Mouse (Mus musculus): Measurements from ENCODE around the gene Etl4. TPM values are rescaled to one million over a fixed set of nuclear protein-coding genes. Genes with fewer than 3 reads are reported as not detected.

The Etl4 gene
- polyA plus RNA-seq, 2 experiments: 38.3 to 44.9 TPM

DNA sequence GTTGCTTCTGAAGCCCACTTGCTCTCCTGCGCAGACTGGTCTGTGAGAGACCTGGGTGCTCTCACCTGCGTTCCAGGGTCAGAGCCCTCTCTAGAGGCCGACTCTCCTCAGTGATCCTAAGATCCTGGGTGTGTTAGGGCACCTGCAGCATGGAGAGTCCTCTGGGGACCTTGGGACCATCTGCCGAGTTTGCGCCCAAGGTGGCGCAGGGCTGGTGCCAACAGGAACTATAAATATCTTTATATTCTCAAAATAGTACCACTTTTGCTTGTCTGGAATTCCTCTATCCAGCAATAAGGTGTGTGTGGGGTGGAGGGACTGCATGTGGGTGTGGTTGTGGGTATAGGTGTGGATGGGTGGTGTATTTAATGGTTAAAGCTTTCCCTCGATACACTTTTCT is 293.4 kb downstream of the Etl4 start:
- Histone ChIP-seq H3K36me3 (ENCODE audit: control insufficient read depth, insufficient read depth, low read length) (no peaks in the 10 kb centered on the region), H3K4me2 (replicated peaks; ENCODE audit: low read depth, low read length, severe bottlenecking) (no peak overlapping the region), H3K4me1 (ENCODE audit: control insufficient read depth, insufficient read depth, low read length) (no peaks in the 10 kb centered on the region), H3K27me3 (ENCODE audit: control insufficient read depth, insufficient read depth, low read length) (no peaks in the 10 kb centered on the region), H3K9me3 (ENCODE audit: control insufficient read depth, low read length) (no peaks in the 10 kb centered on the region), H3K27ac (replicated peaks; ENCODE audit: low read depth, low read length) (no peak overlapping the region), H3K9ac (ENCODE audit: low read depth, low read length, severe bottlenecking) (no peak overlapping the region), H3K4me3 (replicated peaks; ENCODE audit: low read length) (no peak overlapping the region)
- DNase-seq (ENCODE audit: low spot score) (no peak), ATAC-seq (ENCODE audit: low FRiP score, low read depth) (no peak)
- TF ChIP-seq POLR2A (IDR thresholded peaks at IDR 0.05; ENCODE audit: borderline replicate concordance, extremely low read depth, insufficient read depth, insufficient read length): no peak
- 85% methylated on average over 7 of the region's 7 CpGs for WGBS

DNA sequence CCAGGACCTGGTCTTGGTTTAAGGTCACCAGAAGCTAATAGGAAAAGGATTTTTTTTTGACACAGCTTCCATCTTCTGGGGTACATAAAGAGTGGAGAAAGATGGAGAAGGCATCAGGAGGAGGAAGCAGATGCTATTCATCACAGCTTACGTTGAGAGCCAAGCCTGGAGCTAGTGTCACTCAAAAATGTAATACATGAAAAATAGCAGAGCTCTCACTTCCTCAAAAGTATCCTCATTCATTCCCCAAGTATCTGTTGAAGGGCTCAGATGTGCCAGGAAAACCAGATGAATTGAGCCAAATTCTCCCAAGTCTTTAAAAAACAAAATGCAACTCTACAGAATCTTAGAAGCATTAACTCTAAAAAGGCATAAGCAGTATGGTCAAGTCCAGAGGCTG is 297.1 kb downstream of the Etl4 start:
- Histone ChIP-seq H3K9ac (ENCODE audit: low read depth, low read length, severe bottlenecking) (no peak overlapping the region), H3K27ac (replicated peaks; ENCODE audit: low read depth, low read length) (no peak overlapping the region), H3K4me1 (ENCODE audit: control insufficient read depth, insufficient read depth, low read length) (no peaks in the 10 kb centered on the region), H3K4me2 (replicated peaks; ENCODE audit: low read depth, low read length, severe bottlenecking) (no peak overlapping the region), H3K27me3 (ENCODE audit: control insufficient read depth, insufficient read depth, low read length) (no peaks in the 10 kb centered on the region), H3K9me3 (ENCODE audit: control insufficient read depth, low read length) (no peaks in the 10 kb centered on the region), H3K36me3 (ENCODE audit: control insufficient read depth, insufficient read depth, low read length) (no peaks in the 10 kb centered on the region), H3K4me3 (replicated peaks; ENCODE audit: low read length) (no peak overlapping the region)
- ATAC-seq (ENCODE audit: low FRiP score, low read depth): no peak
- TF ChIP-seq POLR2A (IDR thresholded peaks at IDR 0.05; ENCODE audit: borderline replicate concordance, extremely low read depth, insufficient read depth, insufficient read length): no peak
- WGBS: 54% methylated on average over 1 of the region's 1 CpGs
- DNase-seq (ENCODE audit: low spot score): no peak

DNA sequence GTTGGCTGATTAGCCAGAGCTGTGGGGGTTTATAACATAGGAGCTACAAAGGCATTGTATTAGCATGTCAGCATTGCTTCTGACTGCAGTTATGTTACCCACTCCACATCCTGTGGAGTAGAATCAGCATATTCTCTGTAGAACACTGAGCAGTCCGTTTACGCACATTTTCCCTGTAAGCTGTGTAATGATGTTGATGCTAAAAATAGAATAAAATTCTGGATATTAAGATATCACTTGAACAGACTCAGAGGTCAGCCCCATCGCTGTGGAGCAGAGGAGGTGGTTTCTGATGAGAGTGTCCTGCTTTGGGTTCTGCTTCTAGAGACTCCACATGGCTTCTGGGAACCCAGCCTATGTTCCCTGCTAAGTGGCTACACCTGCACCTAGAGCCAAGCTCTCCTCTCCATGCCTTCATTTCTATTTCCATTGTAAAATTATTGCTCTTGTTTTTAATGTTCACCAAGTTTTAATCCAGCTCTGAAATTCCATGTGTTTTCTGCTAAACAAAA is 299.2 kb downstream of the Etl4 start:
- H3K9ac ChIP-seq (ENCODE audit: low read depth, low read length, severe bottlenecking): no peak overlapping the region
- WGBS: 72% methylated on average over 3 of the region's 3 CpGs
- H3K36me3 ChIP-seq (ENCODE audit: control insufficient read depth, insufficient read depth, low read length): no peaks in the 10 kb centered on the region
- H3K27ac ChIP-seq (replicated peaks; ENCODE audit: low read depth, low read length): no peak overlapping the region
- H3K9me3 ChIP-seq (ENCODE audit: control insufficient read depth, low read length): no peaks in the 10 kb centered on the region
- no peak overlapping the region for H3K4me3 ChIP-seq (replicated peaks; ENCODE audit: low read length)
- H3K4me2 ChIP-seq (replicated peaks; ENCODE audit: low read depth, low read length, severe bottlenecking): no peak overlapping the region
- TF ChIP-seq POLR2A (IDR thresholded peaks at IDR 0.05; ENCODE audit: borderline replicate concordance, extremely low read depth, insufficient read depth, insufficient read length): no peak
- no peaks in the 10 kb centered on the region for H3K4me1 ChIP-seq (ENCODE audit: control insufficient read depth, insufficient read depth, low read length)
- no peaks in the 10 kb centered on the region for H3K27me3 ChIP-seq (ENCODE audit: control insufficient read depth, insufficient read depth, low read length)
- ATAC-seq (ENCODE audit: low FRiP score, low read depth): no peak
- DNase-seq (ENCODE audit: low spot score): no peak

DNA sequence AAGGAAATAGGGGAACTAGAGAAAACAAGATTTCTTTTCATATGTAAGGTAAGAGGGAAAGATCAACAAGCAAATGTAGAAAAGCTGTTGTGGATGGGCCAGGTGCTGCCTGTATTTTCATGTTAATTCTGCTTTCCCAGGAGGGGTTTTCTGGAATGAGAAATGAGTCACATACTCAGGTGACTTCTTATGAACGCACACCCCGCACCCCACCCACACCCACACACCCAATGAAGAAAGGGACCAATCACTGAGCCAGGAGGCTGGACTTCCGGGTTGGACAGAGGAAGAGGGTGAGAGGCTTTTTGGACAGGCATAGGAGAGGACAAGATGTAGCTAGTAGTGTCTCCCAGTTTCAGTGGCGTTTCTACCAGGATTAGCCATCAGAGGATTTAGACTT is 299.8 kb downstream of the Etl4 start:
- no peak overlapping the region for H3K4me2 ChIP-seq (replicated peaks; ENCODE audit: low read depth, low read length, severe bottlenecking)
- no peak overlapping the region for H3K9ac ChIP-seq (ENCODE audit: low read depth, low read length, severe bottlenecking)
- H3K4me3 ChIP-seq (replicated peaks; ENCODE audit: low read length): no peak overlapping the region
- H3K27me3 ChIP-seq (ENCODE audit: control insufficient read depth, insufficient read depth, low read length): no peaks in the 10 kb centered on the region
- no peaks in the 10 kb centered on the region for H3K9me3 ChIP-seq (ENCODE audit: control insufficient read depth, low read length)
- no peak for ATAC-seq (ENCODE audit: low FRiP score, low read depth)
- no peak for TF ChIP-seq POLR2A (IDR thresholded peaks at IDR 0.05; ENCODE audit: borderline replicate concordance, extremely low read depth, insufficient read depth, insufficient read length)
- no peak overlapping the region for H3K27ac ChIP-seq (replicated peaks; ENCODE audit: low read depth, low read length)
- H3K36me3 ChIP-seq (ENCODE audit: control insufficient read depth, insufficient read depth, low read length): no peaks in the 10 kb centered on the region
- no peaks in the 10 kb centered on the region for H3K4me1 ChIP-seq (ENCODE audit: control insufficient read depth, insufficient read depth, low read length)
- WGBS: 51% methylated on average over 4 of the region's 4 CpGs
- no peak for DNase-seq (ENCODE audit: low spot score)

DNA sequence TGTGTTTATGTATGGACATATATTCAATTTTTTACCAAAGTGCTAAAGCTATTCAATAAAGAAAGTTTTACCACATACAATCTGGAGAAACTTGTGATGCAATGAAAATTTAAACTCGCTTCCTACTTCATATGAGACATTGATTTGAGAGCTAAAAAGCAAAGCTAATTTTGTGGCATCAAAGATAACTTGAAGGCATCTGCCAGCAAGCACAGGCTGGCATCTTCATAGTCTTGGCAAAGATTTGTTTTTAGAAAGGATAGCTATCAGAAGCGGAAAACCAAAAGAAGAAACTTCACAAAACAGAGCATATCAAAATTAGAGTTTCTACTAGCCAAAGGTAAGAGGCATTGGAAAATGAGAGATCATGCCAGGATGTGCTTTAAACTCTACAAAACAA is 306.7 kb downstream of the Etl4 start:
- Histone ChIP-seq H3K4me1 (ENCODE audit: control insufficient read depth, insufficient read depth, low read length) (no peaks in the 10 kb centered on the region), H3K9ac (ENCODE audit: low read depth, low read length, severe bottlenecking) (no peak overlapping the region), H3K36me3 (ENCODE audit: control insufficient read depth, insufficient read depth, low read length) (no peaks in the 10 kb centered on the region), H3K4me3 (replicated peaks; ENCODE audit: low read length) (no peak overlapping the region), H3K27ac (replicated peaks; ENCODE audit: low read depth, low read length) (no peak overlapping the region), H3K27me3 (ENCODE audit: control insufficient read depth, insufficient read depth, low read length) (no peaks in the 10 kb centered on the region), H3K9me3 (ENCODE audit: control insufficient read depth, low read length) (no peaks in the 10 kb centered on the region), H3K4me2 (replicated peaks; ENCODE audit: low read depth, low read length, severe bottlenecking) (no peak overlapping the region)
- ATAC-seq (ENCODE audit: low FRiP score, low read depth) (no peak), DNase-seq (ENCODE audit: low spot score) (no peak)
- WGBS: 91% methylated on average over 2 of the region's 2 CpGs
- no peak for TF ChIP-seq POLR2A (IDR thresholded peaks at IDR 0.05; ENCODE audit: borderline replicate concordance, extremely low read depth, insufficient read depth, insufficient read length)

Data from limb, embryonic 14.5 days (tissue).